Mouse (Mus musculus) brain, adult 10 weeks (tissue): ENCODE results near the gene Cntnap5b. TPM values are rescaled to one million over a fixed set of nuclear protein-coding genes. Genes with fewer than 3 reads are reported as not detected.

ENCODE experiments used
- polyA plus RNA-seq: library from polyadenylated mRNA; stranded (reverse); fragments of 350-450 nt; fragmentation: Illumina TruSeq; extraction: RNeasy Lipid Tissue Mini Kit (QIAGEN cat#74804); gene quantifications from one replicate; pipeline ENCODE4 v1.2.3, GENCODE M21; 2015; ENCODE audit warnings: low read depth, low replicate concordance

Gene Cntnap5b
- 8.8 TPM for polyA plus RNA-seq

DNA sequence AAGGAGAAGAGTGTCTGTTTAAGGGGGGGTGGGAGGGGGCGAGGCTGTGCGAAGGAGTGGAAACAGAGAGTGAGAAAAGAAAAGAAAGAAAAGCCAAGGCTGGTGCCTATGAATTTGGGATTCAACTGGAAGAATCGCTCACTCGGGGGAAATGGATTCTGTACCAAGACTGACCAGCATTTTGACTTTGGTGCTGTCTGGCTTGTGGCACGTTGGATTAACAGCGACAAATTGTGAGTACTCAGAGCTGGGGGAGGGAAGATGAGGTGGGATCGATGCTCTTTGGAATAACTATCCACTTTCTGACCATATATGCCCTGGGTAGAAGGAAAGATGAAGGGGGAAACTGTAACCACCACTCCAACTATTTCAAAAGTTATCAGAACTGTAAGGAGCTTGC is at the start of gene Cntnap5b:
Gene Cntnap5b (plus strand): TSS at position 152 of the 400 bp plus-strand sequence.

